Mouse (Mus musculus): ENCODE measurements around the gene Dnajc2.

Gene Dnajc2

GRCm38 (mm10) chr5:21785053-21785452 is at the start of gene Dnajc2, which contains the start of gene Psmc2:
TSS of gene Dnajc2 (minus strand) at chr5:21785251.
TSS of gene Psmc2 (plus strand) at chr5:21785283.
- in situ Hi-C loops (cut with MboI; ENCODE audit: low sequenced_read_pairs): no loop called here

GRCm38 (mm10) chr5:21831761-21832160 is 46.7 kb upstream of the Dnajc2 start:
- in situ Hi-C loops (cut with MboI; ENCODE audit: low sequenced_read_pairs): no loop called here

- in situ Hi-C loops (cut with MboI; ENCODE audit: low sequenced_read_pairs): no loop called here
Observed at GRCm38 (mm10) chr5:21828855-21829254, 43.8 kb upstream of the Dnajc2 start.

- in situ Hi-C loops (cut with MboI; ENCODE audit: low sequenced_read_pairs): no loop called here
Observed at GRCm38 (mm10) chr5:21827643-21828042, 42.6 kb upstream of the Dnajc2 start.

- in situ Hi-C loops (cut with MboI; ENCODE audit: low sequenced_read_pairs): no loop called here
Observed at GRCm38 (mm10) chr5:21826370-21826769, 41.3 kb upstream of the Dnajc2 start.

- in situ Hi-C loops (cut with MboI; ENCODE audit: low sequenced_read_pairs): no loop called here
Observed at GRCm38 (mm10) chr5:21813994-21814393, 28.9 kb upstream of the Dnajc2 start.

GRCm38 (mm10) chr5:21810924-21811323 is 25.9 kb upstream of the Dnajc2 start:
- in situ Hi-C loops (cut with MboI; ENCODE audit: low sequenced_read_pairs): no loop called here

GRCm38 (mm10) chr5:21804837-21805236 is 19.8 kb upstream of the Dnajc2 start:
- in situ Hi-C loops (cut with MboI; ENCODE audit: low sequenced_read_pairs): no loop called here

- in situ Hi-C loops (cut with MboI; ENCODE audit: low sequenced_read_pairs): no loop called here
Observed at GRCm38 (mm10) chr5:21803691-21804188, 18.7 kb upstream of the Dnajc2 start.

- in situ Hi-C loops (cut with MboI; ENCODE audit: low sequenced_read_pairs): no loop called here
Observed at GRCm38 (mm10) chr5:21802907-21803306, 17.9 kb upstream of the Dnajc2 start.

- in situ Hi-C loops (cut with MboI; ENCODE audit: low sequenced_read_pairs): no loop called here
Observed at GRCm38 (mm10) chr5:21792166-21792565, 7.1 kb upstream of the Dnajc2 start.

- in situ Hi-C loops (cut with MboI; ENCODE audit: low sequenced_read_pairs): no loop called here
Observed at GRCm38 (mm10) chr5:21789061-21789460, 4.0 kb upstream of the Dnajc2 start.

GRCm38 (mm10) chr5:21787186-21788105 is 2.4 kb upstream of the Dnajc2 start:
- in situ Hi-C loops (cut with MboI; ENCODE audit: low sequenced_read_pairs): no loop called here

GRCm38 (mm10) chr5:21786258-21787185 is 1.5 kb upstream of the Dnajc2 start:
- in situ Hi-C loops (cut with MboI; ENCODE audit: low sequenced_read_pairs): no loop called here

GRCm38 (mm10) chr5:21785776-21786175 is 725 bp upstream of the Dnajc2 start:
- in situ Hi-C loops (cut with MboI; ENCODE audit: low sequenced_read_pairs): no loop called here

GRCm38 (mm10) chr5:21784161-21785052 is 644 bp downstream of the Dnajc2 start:
- in situ Hi-C loops (cut with MboI; ENCODE audit: low sequenced_read_pairs): no loop called here

GRCm38 (mm10) chr5:21776491-21776890 is 8.6 kb downstream of the Dnajc2 start:
- in situ Hi-C loops (cut with MboI; ENCODE audit: low sequenced_read_pairs): no loop called here

GRCm38 (mm10) chr5:21769841-21770240 is 15.2 kb downstream of the Dnajc2 start:
- in situ Hi-C loops (cut with MboI; ENCODE audit: low sequenced_read_pairs): no loop called here

GRCm38 (mm10) chr5:21768506-21768905 is 16.5 kb downstream of the Dnajc2 start:
- in situ Hi-C loops (cut with MboI; ENCODE audit: low sequenced_read_pairs): no loop called here

- in situ Hi-C loops (cut with MboI; ENCODE audit: low sequenced_read_pairs): no loop called here
Observed at GRCm38 (mm10) chr5:21745966-21746365, 39.1 kb downstream of the Dnajc2 start.

All from CH12F3 (cell line).